In the genomic region with DNA sequence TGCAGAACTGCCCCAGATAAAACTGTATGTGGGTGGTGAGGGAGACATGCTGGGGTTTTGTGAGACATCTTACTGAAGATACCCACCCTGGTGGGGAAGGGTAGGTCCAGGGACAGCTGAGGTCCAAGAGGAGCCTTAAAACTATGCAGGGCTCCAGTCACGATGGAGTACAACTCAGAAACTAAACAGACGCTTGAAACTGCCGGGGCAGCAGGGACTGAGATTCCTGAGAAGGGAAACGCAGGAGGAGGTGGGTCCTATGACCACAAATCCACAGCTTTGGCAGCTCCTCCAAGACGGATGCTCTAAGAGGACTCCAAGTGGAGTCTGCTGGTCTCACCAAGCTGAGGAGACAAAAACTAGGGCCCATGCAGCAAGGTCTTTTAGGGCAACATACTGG, we compare ENCODE assay signal across 12 mouse cellular contexts. TPM values are rescaled to one million over a fixed set of nuclear protein-coding genes. Genes with fewer than 3 reads are reported as not detected.
A peak's percentile ranks its signal among the peaks of the same experiment; 100 is the strongest.
DNase-seq lines count a peak whose midpoint lies in the region; ATAC-seq and TF ChIP-seq lines count a peak whose summit lies in the region.
"Had no signal": no experiment of that assay in that cellular context is flagged by ENCODE, and none has a peak within 500 bp of the region (broad histone marks: within the 10 kb centered on the region; RNA-seq: fewer than 3 reads in every experiment).

No protein-coding gene starts in this region.

- no peak overlapping the region for H3K4me2 ChIP-seq in hindbrain, embryonic 13.5 days
- H3K4me2 ChIP-seq in hindbrain, embryonic 16.5 days (ENCODE audit: low read length): no peak overlapping the region
- H3K4me2 ChIP-seq in midbrain, postnatal 0 days (ENCODE audit: low read depth, low read length, poor library complexity, severe bottlenecking): no peak overlapping the region
- H3K4me2 ChIP-seq in midbrain, embryonic 16.5 days (ENCODE audit: low read length): no peak overlapping the region
- no peak overlapping the region for H3K4me2 ChIP-seq in heart, embryonic 16.5 days (ENCODE audit: low read depth, low read length)
- H3K4me2 ChIP-seq: hindbrain, embryonic 15.5 days had no signal

- H3K9me3 ChIP-seq in hindbrain, embryonic 13.5 days: no peaks in the 10 kb centered on the region
- no peaks in the 10 kb centered on the region for H3K9me3 ChIP-seq in hindbrain, embryonic 16.5 days (ENCODE audit: control insufficient read depth, low read length)
- no peaks in the 10 kb centered on the region for H3K9me3 ChIP-seq in midbrain, postnatal 0 days (ENCODE audit: low read length)
- no peaks in the 10 kb centered on the region for H3K9me3 ChIP-seq in midbrain, embryonic 16.5 days (replicated peaks; ENCODE audit: control insufficient read depth, low read length, poor library complexity, severe bottlenecking)
- H3K9me3 ChIP-seq in heart, embryonic 16.5 days (replicated peaks; ENCODE audit: control insufficient read depth, low read length): no peaks in the 10 kb centered on the region
- H3K9me3 ChIP-seq: hindbrain, embryonic 15.5 days had no signal

- DNase-seq in midbrain, postnatal 0 days (ENCODE audit: low spot score): no peak
- DNase-seq in Muller cell, postnatal 12 days (ENCODE audit: inconsistent ontology term): no peak
- DNase-seq in right cerebral cortex, postnatal 36 days (ENCODE audit: low spot score in 2 of 2): no peak
- DNase-seq: adrenal gland, adult 8-10 months; cerebellum, adult 11 months; spleen, adult 18-20 months; thymus, postnatal 4 days had no signal

- no peak overlapping the region for H3K4me3 ChIP-seq in hindbrain, embryonic 13.5 days
- H3K4me3 ChIP-seq in hindbrain, embryonic 16.5 days (ENCODE audit: low read length): no peak overlapping the region
- H3K4me3 ChIP-seq in midbrain, postnatal 0 days (ENCODE audit: low read depth, low read length): no peak overlapping the region
- no peak overlapping the region for H3K4me3 ChIP-seq in midbrain, embryonic 16.5 days (ENCODE audit: low read depth, low read length)
- no peak overlapping the region for H3K4me3 ChIP-seq in heart, embryonic 16.5 days (ENCODE audit: low read length)
- H3K4me3 ChIP-seq: hindbrain, embryonic 15.5 days had no signal

- 65% methylated on average over 5 of the region's 5 CpGs for WGBS in hindbrain, embryonic 13.5 days
- 60% methylated on average over 5 of the region's 5 CpGs for WGBS in hindbrain, embryonic 16.5 days
- WGBS in midbrain, postnatal 0 days: 61% methylated on average over 5 of the region's 5 CpGs
- 75% methylated on average over 5 of the region's 5 CpGs for WGBS in midbrain, embryonic 16.5 days
- WGBS in heart, embryonic 16.5 days: 34% methylated on average over 5 of the region's 5 CpGs

- no peak overlapping the region for H3K9ac ChIP-seq in hindbrain, embryonic 13.5 days
- H3K9ac ChIP-seq in hindbrain, embryonic 16.5 days (ENCODE audit: low read depth, low read length): no peak overlapping the region
- no peak overlapping the region for H3K9ac ChIP-seq in midbrain, postnatal 0 days (replicated peaks; ENCODE audit: low read length, poor library complexity, severe bottlenecking)
- no peak overlapping the region for H3K9ac ChIP-seq in midbrain, embryonic 16.5 days (ENCODE audit: low read depth, low read length)
- peak overlapping the region; percentile 39 for H3K9ac ChIP-seq in heart, embryonic 16.5 days (ENCODE audit: low read length)
- H3K9ac ChIP-seq: hindbrain, embryonic 15.5 days had no signal

- H3K27me3 ChIP-seq in hindbrain, embryonic 13.5 days: no peaks in the 10 kb centered on the region
- H3K27me3 ChIP-seq in hindbrain, embryonic 16.5 days (replicated peaks; ENCODE audit: control insufficient read depth, insufficient read depth, low read length): no peaks in the 10 kb centered on the region
- H3K27me3 ChIP-seq in midbrain, postnatal 0 days (ENCODE audit: insufficient read depth, low read length): no peaks in the 10 kb centered on the region
- H3K27me3 ChIP-seq in midbrain, embryonic 16.5 days (ENCODE audit: control insufficient read depth, insufficient read depth, low read depth, low read length): no peaks in the 10 kb centered on the region
- H3K27me3 ChIP-seq in heart, embryonic 16.5 days (ENCODE audit: control insufficient read depth, insufficient read depth, low read length): no peaks in the 10 kb centered on the region
- H3K27me3 ChIP-seq: hindbrain, embryonic 15.5 days had no signal

- peaks cover 19% of the 10 kb centered on the region for H3K4me1 ChIP-seq in hindbrain, embryonic 13.5 days (replicated peaks)
- H3K4me1 ChIP-seq in hindbrain, embryonic 16.5 days (ENCODE audit: control insufficient read depth, insufficient read depth, low read depth, low read length): no peaks in the 10 kb centered on the region; the same call in 1 of the 2 replicates
- H3K4me1 ChIP-seq in midbrain, postnatal 0 days (ENCODE audit: insufficient read depth, low read length): peaks cover 3% of the 10 kb centered on the region; the same call in 1 of the 2 replicates
- H3K4me1 ChIP-seq in midbrain, embryonic 16.5 days (ENCODE audit: control insufficient read depth, insufficient read depth, low read length): no peaks in the 10 kb centered on the region
- peaks cover 55% of the 10 kb centered on the region for H3K4me1 ChIP-seq in heart, embryonic 16.5 days (ENCODE audit: control insufficient read depth, insufficient read depth, low read length)

- ATAC-seq in hindbrain, embryonic 13.5 days (ENCODE audit: low FRiP score): no peak
- no peak for ATAC-seq in hindbrain, embryonic 16.5 days
- ATAC-seq in midbrain, postnatal 0 days (ENCODE audit: low FRiP score): no peak
- no peak for ATAC-seq in midbrain, embryonic 16.5 days
- no peak for ATAC-seq in heart, embryonic 16.5 days (replicated peaks; ENCODE audit: extremely low read depth, insufficient read depth, low FRiP score)

- H3K27ac ChIP-seq in hindbrain, embryonic 13.5 days: peak overlapping the region; percentile 4; the same call in 1 of the 2 replicates
- no peak overlapping the region for H3K27ac ChIP-seq in hindbrain, embryonic 16.5 days (ENCODE audit: low read depth, low read length)
- 0 out of 2 replicates have a peak overlapping the region, but pooled peaks have one; percentile 13 for H3K27ac ChIP-seq in midbrain, postnatal 0 days (ENCODE audit: low read depth, low read length)
- H3K27ac ChIP-seq in midbrain, embryonic 16.5 days (ENCODE audit: low read length): no peak overlapping the region
- peak overlapping the region; percentile 45 for H3K27ac ChIP-seq in heart, embryonic 16.5 days (ENCODE audit: low read length)
- H3K27ac ChIP-seq: hindbrain, embryonic 15.5 days had no signal

- no peaks in the 10 kb centered on the region for H3K36me3 ChIP-seq in hindbrain, embryonic 13.5 days
- H3K36me3 ChIP-seq in hindbrain, embryonic 16.5 days (ENCODE audit: control insufficient read depth, insufficient read depth, low read length): no peaks in the 10 kb centered on the region
- no peaks in the 10 kb centered on the region for H3K36me3 ChIP-seq in midbrain, postnatal 0 days (ENCODE audit: insufficient read depth, low read length)
- no peaks in the 10 kb centered on the region for H3K36me3 ChIP-seq in midbrain, embryonic 16.5 days (ENCODE audit: control insufficient read depth, insufficient read depth, low read length)
- no peaks in the 10 kb centered on the region for H3K36me3 ChIP-seq in heart, embryonic 16.5 days (ENCODE audit: control insufficient read depth, insufficient read depth)
- H3K36me3 ChIP-seq: hindbrain, embryonic 15.5 days had no signal

- no peak for TF ChIP-seq CTCF in midbrain, postnatal 0 days (IDR thresholded peaks at IDR 0.05)

RNA-seq across cellular contexts. Expression of gene Tspan9, which starts 21.3 kb away (rescaled TPM):
- 32.7 and 35.8 TPM in 2 replicates for polyA plus RNA-seq in hindbrain, embryonic 13.5 days (2015; fragmentation: Nextera tagmentation; extraction: Ambion mirVana)
- polyA plus RNA-seq in hindbrain, embryonic 16.5 days (2015; fragmentation: Nextera tagmentation; extraction: Ambion mirVana): 62.6 and 66.8 TPM in 2 replicates
- 143 and 160 TPM in 2 replicates for total RNA-seq in midbrain, postnatal 0 days (2014; rRNA removed)
- 50.9 and 58.8 TPM in 2 replicates for polyA plus RNA-seq in midbrain, postnatal 0 days (2015; fragmentation: Nextera tagmentation; extraction: Ambion mirVana)
- polyA plus RNA-seq in midbrain, embryonic 16.5 days (2015; fragmentation: Nextera tagmentation; extraction: Ambion mirVana): 43.2 and 46.3 TPM in 2 replicates
- polyA plus RNA-seq in heart, embryonic 16.5 days (2015; fragmentation: Nextera tagmentation; extraction: Ambion mirVana): 138 and 151 TPM in 2 replicates

Comparison
In these comparisons a context has a peak if more than half of its experiments do, and no peak if none do; other contexts are left out.
1. H3K27ac ChIP-seq: peak in hindbrain, embryonic 13.5 days (single experiment), midbrain, postnatal 0 days (single experiment) and heart, embryonic 16.5 days (single experiment); none in hindbrain, embryonic 16.5 days (single experiment) and midbrain, embryonic 16.5 days (single experiment).